9 mouse cellular contexts compared by ENCODE assay signal in genomic region chr8:87752710-87753109, GRCm38 (mm10).
A peak's percentile ranks its signal among the peaks of the same experiment; 100 is the strongest.
DNase-seq lines count a peak whose midpoint lies in the region; ATAC-seq lines count a peak whose summit lies in the region.
"Had no signal": no experiment of that assay in that cellular context is flagged by ENCODE, and none has a peak within 500 bp of the region (broad histone marks: within the 10 kb centered on the region; RNA-seq: fewer than 3 reads in every experiment).

No protein-coding gene starts in this region.

- H3K27me3 ChIP-seq in neural tube, embryonic 11.5 days (ENCODE audit: control insufficient read depth, insufficient read depth, low read length): no peaks in the 10 kb centered on the region
- H3K27me3 ChIP-seq in embryonic facial prominence, embryonic 13.5 days: no peaks in the 10 kb centered on the region
- no peaks in the 10 kb centered on the region for H3K27me3 ChIP-seq in lung, embryonic 16.5 days (ENCODE audit: control insufficient read depth, insufficient read depth, low read depth, low read length)
- H3K27me3 ChIP-seq: heart, embryonic 13.5 days; liver, embryonic 12.5 days had no signal

- H3K36me3 ChIP-seq in neural tube, embryonic 11.5 days (ENCODE audit: control insufficient read depth, insufficient read depth, low read length): no peaks in the 10 kb centered on the region
- H3K36me3 ChIP-seq in embryonic facial prominence, embryonic 13.5 days: 0 out of 2 replicates have a peak, but pooled peaks cover 2% of the 10 kb centered on the region
- no peaks in the 10 kb centered on the region for H3K36me3 ChIP-seq in lung, embryonic 16.5 days (ENCODE audit: control insufficient read depth, insufficient read depth, low read length)
- H3K36me3 ChIP-seq: heart, embryonic 13.5 days; liver, embryonic 12.5 days had no signal

- WGBS in neural tube, embryonic 11.5 days: 27% methylated on average over 13 of the region's 13 CpGs
- 85% methylated on average over 13 of the region's 13 CpGs for WGBS in embryonic facial prominence, embryonic 13.5 days
- WGBS in lung, embryonic 16.5 days: 58% methylated on average over 13 of the region's 13 CpGs

- H3K4me1 ChIP-seq in neural tube, embryonic 11.5 days (ENCODE audit: control insufficient read depth, insufficient read depth, low read length): peaks cover 21% of the 10 kb centered on the region
- peaks cover 48% of the 10 kb centered on the region for H3K4me1 ChIP-seq in embryonic facial prominence, embryonic 13.5 days
- H3K4me1 ChIP-seq in lung, embryonic 16.5 days (replicated peaks; ENCODE audit: control insufficient read depth, insufficient read depth, low read length): peaks cover 25% of the 10 kb centered on the region
- H3K4me1 ChIP-seq: liver, embryonic 12.5 days had no signal

- no peak overlapping the region for H3K4me3 ChIP-seq in neural tube, embryonic 11.5 days (ENCODE audit: low read depth, low read length)
- no peak overlapping the region for H3K4me3 ChIP-seq in embryonic facial prominence, embryonic 13.5 days
- no peak overlapping the region for H3K4me3 ChIP-seq in lung, embryonic 16.5 days (ENCODE audit: low read length)
- H3K4me3 ChIP-seq: heart, embryonic 13.5 days; liver, embryonic 12.5 days had no signal

- H3K4me2 ChIP-seq in neural tube, embryonic 11.5 days (ENCODE audit: low read depth): no peak overlapping the region
- no peak overlapping the region for H3K4me2 ChIP-seq in embryonic facial prominence, embryonic 13.5 days
- no peak overlapping the region for H3K4me2 ChIP-seq in lung, embryonic 16.5 days (ENCODE audit: low read depth, low read length)
- H3K4me2 ChIP-seq: heart, embryonic 13.5 days; liver, embryonic 12.5 days had no signal

- H3K27ac ChIP-seq in neural tube, embryonic 11.5 days (ENCODE audit: low read depth, low read length): peak overlapping the region; percentile 34; the same call in 1 of the 2 replicates
- H3K27ac ChIP-seq in embryonic facial prominence, embryonic 13.5 days: 0 out of 2 replicates have a peak overlapping the region, but pooled peaks have one; percentile 19
- no peak overlapping the region for H3K27ac ChIP-seq in lung, embryonic 16.5 days (ENCODE audit: low read length)
- H3K27ac ChIP-seq: heart, embryonic 13.5 days; liver, embryonic 12.5 days had no signal

- peak; percentile 46 for DNase-seq in neural tube, embryonic 11.5 days (ENCODE audit: low spot score)
- DNase-seq in neural tube, embryonic 10.5 days (ENCODE audit: extremely low spot score, low spot score): no peak
- no peak for DNase-seq in cerebellum, adult 8-10 months
- DNase-seq in cerebellum, postnatal 10 days: no peak
- DNase-seq in urinary bladder, postnatal 25 days (ENCODE audit: low spot score): no peak

- H3K9me3 ChIP-seq in neural tube, embryonic 11.5 days (ENCODE audit: control insufficient read depth, low read length): no peaks in the 10 kb centered on the region
- no peaks in the 10 kb centered on the region for H3K9me3 ChIP-seq in embryonic facial prominence, embryonic 13.5 days
- no peaks in the 10 kb centered on the region for H3K9me3 ChIP-seq in lung, embryonic 16.5 days (ENCODE audit: control insufficient read depth, low read length)
- H3K9me3 ChIP-seq: heart, embryonic 13.5 days; liver, embryonic 12.5 days had no signal

- ATAC-seq in neural tube, embryonic 11.5 days (ENCODE audit: insufficient read depth, low FRiP score, low TSS enrichment): no peak
- ATAC-seq in embryonic facial prominence, embryonic 13.5 days (ENCODE audit: insufficient number of reproducible peaks, insufficient read depth, low FRiP score, low TSS enrichment, low read depth): no peak
- ATAC-seq in lung, embryonic 16.5 days (ENCODE audit: low read depth): peak; percentile 79
- ATAC-seq: liver, embryonic 12.5 days had no signal

- no peak overlapping the region; the same call in 1 of the 2 replicates for H3K9ac ChIP-seq in neural tube, embryonic 11.5 days (ENCODE audit: low read length)
- H3K9ac ChIP-seq in embryonic facial prominence, embryonic 13.5 days: no peak overlapping the region
- no peak overlapping the region for H3K9ac ChIP-seq in lung, embryonic 16.5 days (ENCODE audit: low read length)
- H3K9ac ChIP-seq: heart, embryonic 13.5 days; liver, embryonic 12.5 days had no signal
